Mouse (Mus musculus) c-Kit-positive CD71-positive TER-119-negative erythroid progenitor cells, embryonic 14.5 days (primary cell): ENCODE data around the gene Rlim.

Experiments
- DNase-seq: peaks from one replicate; pipeline ENCODE4 v3.0.0-alpha.2; 2013; ENCODE audit warnings: low read depth

The Rlim gene

DNA sequence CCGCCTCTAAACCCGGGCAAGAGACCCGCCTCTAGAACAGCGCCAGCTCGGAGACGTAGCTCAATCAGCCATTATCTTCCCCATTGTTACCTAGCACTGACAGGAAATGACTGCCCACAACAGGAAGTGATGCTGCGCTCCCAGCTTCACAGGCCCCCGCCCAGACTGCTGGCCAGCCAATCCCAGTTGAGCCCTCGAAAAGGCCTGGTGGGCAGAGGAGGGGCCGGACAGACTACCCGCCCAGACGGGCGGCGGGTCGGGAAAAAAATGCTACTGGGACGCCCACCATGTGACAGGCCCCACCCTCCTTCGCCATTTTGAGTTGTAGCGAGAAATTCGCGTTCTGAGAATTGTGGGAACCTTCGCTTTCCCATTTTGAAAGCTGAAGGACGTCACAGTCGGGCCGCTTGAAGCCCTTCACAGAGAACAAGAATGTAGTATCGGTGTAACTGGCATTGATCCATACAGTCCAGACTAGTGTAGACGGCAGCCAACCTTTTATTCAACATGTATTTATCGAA lies at the start of gene Rlim:
Gene Rlim, minus strand, starts transcription at position 116 of the 521 bp plus-strand sequence.
- peak; percentile 73 for DNase-seq

DNA sequence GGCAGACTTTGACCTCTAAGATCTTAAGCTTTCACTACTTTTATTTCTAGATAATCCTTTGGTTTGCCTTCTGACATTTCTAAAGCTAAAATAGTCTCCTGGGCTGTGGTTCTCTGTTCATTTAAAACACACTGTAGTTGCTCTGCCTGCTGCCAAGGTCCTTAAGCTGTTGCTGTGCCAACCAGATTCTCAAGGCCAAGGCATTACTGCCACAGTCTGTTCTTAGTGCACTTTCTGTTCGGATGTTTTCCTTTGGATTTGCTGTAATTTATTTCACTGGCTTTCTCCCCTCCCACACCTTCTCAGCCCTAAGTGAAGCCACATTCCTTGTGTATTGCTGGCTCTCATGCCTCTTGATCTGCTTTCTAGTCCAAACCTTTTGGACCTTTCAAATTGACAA lies 36.1 kb upstream of the Rlim start:
- no peak for DNase-seq

DNA sequence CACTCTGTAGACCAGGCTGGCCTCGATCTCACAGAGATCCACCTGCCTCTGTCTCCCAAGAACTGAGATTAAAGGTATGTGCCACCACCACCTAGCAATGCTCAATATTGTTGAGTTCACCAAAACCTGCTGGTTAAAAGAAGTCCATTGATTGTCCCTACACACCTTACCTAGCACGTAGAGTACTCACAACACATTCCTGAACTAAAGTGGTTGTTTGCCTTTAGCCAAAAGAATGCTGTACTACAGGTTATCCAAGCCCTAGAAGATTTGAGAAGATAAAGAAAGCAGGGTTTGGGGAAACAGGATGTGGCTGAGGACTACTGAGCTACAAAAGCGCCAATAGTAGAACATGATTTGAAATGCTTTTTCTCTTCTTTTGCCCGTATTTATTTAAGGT lies 34.0 kb upstream of the Rlim start:
- DNase-seq, result no peak

DNA sequence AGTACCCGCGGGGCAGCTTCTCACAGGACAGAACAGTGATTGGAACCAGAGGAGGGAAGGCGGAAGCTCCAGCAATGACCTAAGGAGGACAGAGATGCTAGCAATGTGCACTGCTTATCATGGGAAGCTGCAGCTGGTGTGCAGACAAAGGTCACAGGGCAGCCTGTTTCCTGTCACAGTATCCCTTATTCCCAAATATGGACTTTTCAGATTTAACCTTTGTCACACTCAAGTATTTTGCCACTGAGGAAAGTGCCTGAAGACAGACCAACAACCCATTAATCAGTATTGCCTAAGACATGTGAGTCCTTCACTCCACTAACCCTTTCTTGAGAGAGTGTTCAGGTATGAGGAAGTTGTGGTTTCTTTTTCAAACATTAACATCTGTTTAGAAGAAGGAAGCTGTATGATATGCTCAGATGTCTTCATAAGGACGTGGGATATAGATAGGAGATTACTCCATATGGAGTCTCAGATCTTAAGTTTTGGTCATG lies 32.3 kb upstream of the Rlim start:
- no peak for DNase-seq

DNA sequence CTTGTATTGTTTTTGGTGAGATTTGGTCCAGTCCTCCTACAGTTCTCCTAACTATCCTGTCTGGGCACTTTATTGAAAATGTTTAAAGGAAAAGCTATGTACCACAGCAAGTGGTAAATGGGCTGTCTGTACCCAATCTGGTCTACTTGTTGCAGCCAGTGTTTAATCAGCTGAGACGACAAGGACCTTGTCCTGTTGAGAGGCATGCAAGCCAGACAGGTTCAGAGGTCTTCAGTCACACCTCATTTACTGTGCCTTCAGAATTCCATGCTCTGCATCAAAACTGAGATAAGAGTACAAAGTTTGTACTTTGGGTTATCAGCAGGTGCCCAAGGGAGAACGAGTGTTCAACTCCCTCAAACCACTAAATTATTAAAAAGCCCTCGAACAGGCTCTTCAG lies 13.7 kb upstream of the Rlim start:
- DNase-seq, result no peak

DNA sequence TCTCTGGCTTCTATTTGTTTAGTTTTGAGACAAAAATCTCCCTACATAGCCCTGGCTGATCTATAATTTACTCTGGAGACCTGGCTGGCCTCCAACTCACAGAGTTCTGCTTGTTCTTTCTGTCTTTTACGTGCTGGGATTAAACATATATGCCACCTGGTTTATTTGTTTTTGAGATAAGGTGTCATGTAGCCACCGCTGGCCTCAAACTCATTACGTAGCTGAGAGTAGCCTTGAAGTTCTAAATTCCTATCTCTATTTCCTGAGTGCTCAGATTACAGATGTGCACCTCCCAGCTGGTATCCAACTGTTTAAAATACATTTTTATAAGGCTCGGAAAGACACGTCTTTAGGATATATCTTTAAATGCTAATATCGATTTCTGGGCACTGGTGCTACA lies 12.8 kb upstream of the Rlim start:
- no peak for DNase-seq

DNA sequence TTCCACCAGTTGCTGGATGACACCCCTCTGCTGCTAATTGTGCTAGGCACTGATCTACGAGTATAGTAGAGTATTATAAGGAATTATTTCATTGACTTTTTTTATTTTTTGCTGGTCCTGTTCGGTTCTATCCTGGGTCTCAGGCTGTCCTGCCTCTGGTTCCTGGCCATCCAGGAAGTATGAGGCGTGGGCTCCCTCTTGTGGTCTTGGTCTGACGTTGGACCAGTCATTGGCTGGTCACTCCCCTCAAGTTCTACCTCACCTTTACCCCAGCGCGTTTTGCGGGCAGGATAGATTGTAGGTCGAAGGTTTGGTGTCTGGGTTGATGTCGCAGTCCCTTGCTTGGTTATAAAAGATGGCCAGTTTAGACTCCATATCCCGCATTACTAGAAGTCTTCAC lies 10.6 kb upstream of the Rlim start:
- DNase-seq, result no peak

DNA sequence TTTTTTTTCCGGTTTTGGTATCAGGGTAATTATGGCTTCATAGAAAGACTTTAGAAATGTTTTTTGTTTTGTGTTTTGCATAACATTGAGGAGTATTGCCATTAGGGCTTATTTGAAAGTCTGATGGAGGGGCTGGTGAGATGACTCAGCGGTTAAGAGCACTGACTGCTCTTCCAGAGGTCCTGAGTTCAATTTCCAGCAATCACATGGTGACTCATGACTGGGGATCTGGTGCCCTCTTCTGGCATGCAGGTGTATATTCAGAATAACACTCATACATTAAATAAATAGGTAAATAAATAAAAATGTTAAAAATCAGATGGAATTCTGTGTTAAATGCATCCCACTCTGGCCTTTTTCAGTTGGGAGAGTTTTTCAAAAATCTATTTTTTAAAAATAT lies 9.3 kb upstream of the Rlim start:
- peak; percentile 7 for DNase-seq

DNA sequence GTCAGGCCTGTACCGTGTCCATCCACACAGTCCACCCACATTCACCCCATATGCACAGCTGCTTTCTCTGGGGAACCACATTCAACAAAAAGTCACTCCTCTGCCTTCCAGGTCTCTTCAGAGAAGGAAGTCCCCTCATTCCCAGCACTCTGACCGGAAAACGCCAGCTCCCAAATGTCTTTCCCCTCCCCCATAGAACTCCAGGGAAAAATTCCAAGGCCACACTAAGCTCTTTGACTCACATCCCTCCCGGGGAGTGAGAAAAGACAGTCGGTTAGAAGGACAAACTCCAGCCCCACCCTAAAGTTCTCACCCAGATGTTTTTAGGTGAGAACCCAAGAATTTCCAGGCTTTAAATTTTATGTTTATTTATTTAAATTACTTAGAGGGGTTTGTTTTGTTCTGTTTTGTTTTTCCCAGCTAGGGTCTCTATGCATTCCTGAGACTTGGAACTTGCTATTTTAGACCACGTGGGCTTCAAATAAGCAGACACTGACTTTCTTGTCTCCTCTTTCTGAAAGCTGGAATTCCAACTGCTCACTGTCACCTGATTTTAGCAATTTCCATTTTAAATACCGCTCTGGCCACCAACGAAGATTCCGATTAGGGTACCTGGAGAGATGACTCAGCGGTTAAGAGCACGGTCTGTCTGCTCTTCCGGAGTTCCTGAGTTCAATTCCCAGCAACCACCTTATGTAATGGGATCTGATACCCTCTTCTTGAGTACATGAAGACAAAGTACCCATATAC lies 6.3 kb upstream of the Rlim start:
- DNase-seq, result no peak

DNA sequence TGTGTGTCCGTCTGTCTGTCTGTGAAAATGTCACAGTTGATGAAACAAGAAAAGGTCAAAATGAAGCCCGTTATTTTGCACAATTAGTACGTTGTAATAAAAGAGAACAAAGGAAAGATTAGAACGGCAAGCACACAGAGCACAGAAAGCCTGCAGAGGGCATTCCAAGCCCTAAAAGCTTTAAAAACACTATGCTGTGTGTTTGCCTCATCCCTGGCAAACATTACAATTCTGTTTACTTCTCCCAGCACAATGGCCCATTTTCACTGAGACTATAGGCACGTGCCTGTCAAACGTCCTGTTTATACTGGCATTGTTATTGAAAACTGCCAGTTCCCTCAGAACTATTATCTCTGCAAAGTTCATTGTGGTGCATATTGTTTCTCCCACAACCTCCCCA lies 5.1 kb upstream of the Rlim start:
- no peak for DNase-seq

DNA sequence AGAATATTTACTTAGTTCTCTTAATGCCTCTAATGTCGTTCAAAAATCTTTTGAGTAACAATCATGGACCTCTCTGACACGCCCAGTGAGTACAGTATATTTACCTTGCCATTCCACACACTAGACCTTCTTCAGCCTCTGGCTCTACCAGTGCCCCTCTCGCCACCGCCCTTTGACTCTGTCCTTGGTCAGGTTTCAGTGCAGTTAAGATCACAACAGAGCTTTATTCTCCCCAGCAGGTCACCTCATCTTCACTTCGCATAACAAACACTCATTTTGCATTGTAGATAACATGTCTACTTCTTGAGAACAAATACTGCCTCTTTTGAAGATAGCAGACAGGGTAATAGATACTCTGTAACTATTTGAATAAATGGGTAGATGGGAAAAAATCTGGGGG lies 3.9 kb upstream of the Rlim start:
- DNase-seq, result no peak

DNA sequence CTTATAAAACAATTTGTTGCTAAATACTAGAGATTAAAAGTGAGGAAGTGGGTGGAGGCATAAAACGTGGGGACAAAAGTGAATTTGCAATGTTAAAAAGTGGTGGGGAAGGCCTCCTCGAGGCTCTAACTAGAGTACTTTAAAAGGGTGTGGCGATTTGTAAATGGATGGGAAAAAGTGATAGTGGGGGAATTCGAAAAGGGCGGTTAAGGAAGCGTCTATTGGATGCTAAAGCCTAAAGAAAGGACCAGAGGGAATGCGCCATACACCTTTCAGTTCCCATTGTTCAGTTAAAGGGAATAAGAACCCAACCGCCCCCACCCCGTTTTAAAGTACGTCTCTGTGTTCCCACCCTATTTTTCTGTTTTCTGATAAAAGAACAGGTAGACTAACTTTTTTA lies 722 bp upstream of the Rlim start:
- peak; percentile 6 for DNase-seq

DNA sequence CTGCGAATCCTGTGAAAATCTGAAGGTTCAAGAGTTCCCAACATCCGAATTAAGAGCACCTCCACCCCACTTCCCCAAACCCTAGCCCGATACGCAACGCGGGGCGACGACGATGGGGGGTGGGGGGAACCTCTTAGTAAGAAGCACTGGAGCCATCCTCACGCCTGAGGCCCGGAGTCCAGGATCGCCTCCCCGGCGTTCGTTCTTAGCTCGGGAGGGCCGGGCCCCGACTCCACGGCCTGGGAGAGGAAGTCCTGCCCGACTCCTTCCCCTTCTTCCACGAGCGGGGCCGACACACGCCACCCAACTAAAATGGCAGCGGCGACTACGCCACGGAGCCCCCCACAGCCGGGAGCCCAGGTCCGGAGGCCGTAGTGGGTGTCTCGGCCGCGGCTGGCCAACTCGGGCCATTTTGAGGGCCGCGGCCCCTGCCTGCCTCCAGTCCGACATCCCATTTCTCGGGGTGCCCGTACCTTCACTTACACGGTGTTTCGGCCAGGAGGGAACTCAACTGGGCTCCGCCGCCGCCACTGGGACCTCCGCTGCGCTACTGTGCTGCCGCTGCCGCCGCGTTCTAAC lies 405 bp downstream of the Rlim start:
- DNase-seq, result peak; percentile 19

DNA sequence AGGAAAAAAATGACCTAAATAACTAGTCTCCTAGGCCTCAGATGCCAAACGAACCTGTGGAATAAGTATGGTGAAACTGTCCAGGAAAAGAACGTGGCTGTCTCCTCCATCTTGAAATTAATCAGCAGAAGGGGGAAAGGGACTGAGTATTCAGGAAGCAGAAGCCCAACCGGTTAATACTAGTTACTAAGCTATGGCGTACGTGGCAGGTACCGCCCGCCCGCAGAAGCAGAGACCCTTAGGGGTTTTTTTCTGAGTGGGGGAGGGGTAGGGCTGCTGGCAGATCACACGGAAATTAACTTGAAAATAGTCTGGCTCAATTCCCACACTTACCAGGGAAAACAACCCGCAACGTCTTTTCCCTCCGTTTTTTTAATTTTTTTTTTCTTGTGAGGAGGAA lies 1.0 kb downstream of the Rlim start:
- DNase-seq, result peak; percentile 11

DNA sequence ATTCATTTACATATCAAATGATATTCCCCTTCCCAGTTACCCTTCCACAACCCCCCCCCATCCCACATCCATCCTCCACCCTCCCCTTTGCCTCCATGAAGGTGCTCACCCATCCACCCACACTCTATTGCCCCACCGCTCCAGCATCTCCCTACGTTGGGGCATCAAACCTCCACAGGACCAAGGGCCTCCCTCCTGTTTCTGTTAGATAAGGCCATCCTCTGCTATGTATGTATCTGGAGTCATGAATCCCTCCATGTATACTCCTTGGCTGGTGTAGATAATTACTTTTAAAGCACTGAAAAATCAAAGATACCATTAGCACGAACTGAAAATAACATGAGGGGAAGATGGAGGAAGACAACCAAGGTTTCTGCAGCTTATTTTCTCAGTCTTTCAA lies 41.4 kb downstream of the Rlim start:
- DNase-seq, result peak; percentile 9

DNA sequence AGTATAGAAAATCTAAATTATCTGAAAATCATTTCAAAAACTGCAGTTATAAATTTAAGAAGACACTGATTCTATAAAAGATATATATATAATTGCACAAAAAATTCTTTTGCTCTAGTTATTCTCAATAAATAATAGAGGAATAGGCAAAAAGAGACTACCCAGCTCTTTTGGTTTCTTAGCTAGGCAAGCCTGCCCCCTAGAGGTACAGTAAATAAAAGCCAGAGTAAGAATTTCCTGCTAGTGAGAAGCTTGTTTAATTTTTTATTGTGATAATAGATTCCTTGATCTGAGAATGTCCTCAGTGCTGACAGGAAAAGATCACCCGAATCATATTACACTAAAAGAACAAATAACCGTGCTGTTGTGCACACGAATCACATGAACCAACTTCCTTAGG lies 43.8 kb downstream of the Rlim start:
- peak; percentile 16 for DNase-seq

DNA sequence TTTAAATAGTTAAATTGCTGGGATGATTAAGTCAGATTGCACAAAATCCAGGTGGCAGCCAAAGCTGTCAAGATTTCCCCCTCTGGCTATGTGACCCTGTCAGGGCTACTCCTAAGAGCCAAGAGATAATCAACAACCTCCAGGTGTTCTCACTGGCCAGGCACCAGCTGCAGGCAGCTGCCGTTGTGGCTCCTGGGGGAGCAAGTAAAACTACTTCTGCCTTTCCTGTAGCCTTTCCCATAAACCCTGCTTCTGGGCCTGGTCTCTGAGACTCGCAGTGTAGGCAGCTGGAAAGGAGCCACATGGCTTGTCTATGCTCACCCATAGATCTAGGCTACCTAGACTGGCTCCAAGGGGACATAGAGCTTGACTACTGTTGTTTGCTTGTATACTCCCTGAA lies 58.6 kb downstream of the Rlim start:
- no peak for DNase-seq

DNA sequence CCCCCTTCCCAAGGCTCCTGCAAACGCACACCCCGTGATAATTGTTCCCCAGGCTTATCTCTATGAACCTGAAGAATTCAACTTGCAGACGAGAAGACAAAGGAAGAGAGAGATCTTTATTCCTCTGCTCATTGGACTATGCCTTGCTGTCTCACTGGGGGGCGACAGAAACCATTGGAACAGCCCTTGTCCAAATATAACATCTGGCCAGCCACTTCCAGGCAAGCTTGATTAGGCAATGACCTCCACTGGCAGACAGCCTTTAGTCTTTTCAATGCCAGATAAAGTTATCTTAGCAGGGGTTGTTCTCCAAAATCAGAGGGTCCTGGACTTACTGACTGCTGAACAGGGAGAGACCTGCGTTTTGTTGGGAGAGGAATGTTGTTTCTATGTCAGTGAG lies 62.1 kb downstream of the Rlim start:
- DNase-seq, result no peak

DNA sequence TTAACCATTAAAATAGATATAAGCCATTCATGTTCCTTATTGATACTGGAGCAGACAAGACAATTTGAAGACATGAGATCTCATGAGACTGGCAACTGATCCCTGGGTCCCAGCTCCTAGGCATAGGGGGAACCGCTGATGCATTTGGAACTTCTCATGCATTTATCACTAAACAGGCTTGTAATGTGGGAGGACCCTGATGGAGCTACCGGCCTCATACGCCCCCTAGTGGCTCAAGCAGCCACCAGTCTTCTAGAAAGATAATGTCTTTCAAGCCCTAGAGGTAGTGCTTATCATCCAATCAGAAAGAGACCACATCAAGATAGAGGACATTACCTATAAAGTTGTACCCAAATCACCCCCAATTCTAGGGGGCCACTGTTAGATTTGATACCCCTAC lies 66.3 kb downstream of the Rlim start:
- DNase-seq, result peak; percentile 20
